Mouse (Mus musculus): ENCODE data around the gene Cnot4. TPM values are rescaled to one million over a fixed set of nuclear protein-coding genes. Genes with fewer than 3 reads are reported as not detected.
"Not testable (repeated sequence)": the region's sequence is repeated elsewhere in the genome, so short reads cannot be mapped to it uniquely, and the experiment has no call there.

Cnot4 gene
- 18.7 and 20.8 TPM in 2 replicates for polyA plus RNA-seq (2014; fragmentation: Nextera tagmentation; extraction: Ambion mirVana)

DNA sequence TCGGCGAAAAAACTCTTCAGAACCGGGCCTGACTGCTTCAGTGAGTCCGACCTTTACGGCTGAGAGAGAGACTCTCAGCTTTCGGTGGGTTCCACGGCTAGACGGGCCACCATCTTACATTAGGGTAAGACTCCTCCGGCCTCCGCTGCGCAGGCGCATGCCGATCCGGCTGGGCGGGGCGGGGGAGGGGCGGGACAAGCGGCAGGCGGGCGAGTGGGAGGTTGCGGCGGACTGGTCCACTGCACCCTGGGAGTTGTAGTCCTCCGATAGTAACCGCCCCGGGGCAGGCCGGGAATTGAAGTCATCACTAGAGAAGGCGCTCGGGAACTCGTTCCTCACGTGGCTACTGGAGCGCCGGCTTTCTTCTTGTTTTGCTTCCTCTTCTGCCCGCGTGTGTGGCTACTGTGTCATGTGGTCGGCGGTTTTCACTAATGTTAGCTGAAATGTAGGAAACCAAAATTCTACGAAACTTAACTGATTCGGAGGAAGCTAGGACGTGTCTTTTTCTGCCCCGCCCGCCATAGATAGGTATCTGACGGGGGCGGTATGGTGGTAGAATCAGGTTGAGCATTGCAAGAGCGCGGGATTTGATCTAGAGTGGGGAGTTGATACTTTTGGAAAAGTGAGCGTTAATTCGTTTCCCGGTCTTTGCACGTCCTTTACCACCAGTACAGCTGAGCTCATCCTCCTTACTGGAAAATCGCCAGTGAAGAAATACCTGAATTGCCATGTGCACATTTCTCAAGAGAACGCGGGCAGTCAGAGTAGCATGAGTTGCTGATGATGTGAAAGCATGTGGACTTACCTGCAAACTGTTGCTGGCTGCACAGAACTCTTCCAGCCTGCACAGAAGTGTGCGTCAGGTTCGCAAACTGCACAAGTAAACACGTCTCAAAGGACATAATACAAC lies at the start of gene Cnot4:
TSS of gene Cnot4 (minus strand) at position 146 of the 910 bp plus-strand sequence.
- H3K4me3 ChIP-seq (ENCODE audit: control insufficient read depth in 1 of 2, insufficient read depth in 1 of 2, low read depth in 1 of 2, low read length in 2 of 2) = peak within 1 kb of the TSS; percentile 88 to 100
- H3K27ac ChIP-seq (replicated peaks in 1 of 2; ENCODE audit: control insufficient read depth in 1 of 2, insufficient read depth in 1 of 2, low read depth in 2 of 2, low read length in 2 of 2) = peak within 1 kb of the TSS; percentile 89 to 99
- peaks cover 0 to 12% of the 10 kb centered on the region in 2 experiments; a peak in 3 of 4 replicates for H3K4me1 ChIP-seq (ENCODE audit: control insufficient read depth in 2 of 2, insufficient read depth in 2 of 2, low read length in 2 of 2)
- under 1% methylated on average over 55 of the region's 55 CpGs for WGBS
- peak within 1 kb of the TSS; percentile 95 for H3K4me2 ChIP-seq (ENCODE audit: low read length)
- peak within 1 kb of the TSS; percentile 88 for H3K9ac ChIP-seq (ENCODE audit: low read length)
- H3K27me3 ChIP-seq (ENCODE audit: control insufficient read depth, insufficient read depth, low read length) = no peaks in the 10 kb centered on the region
- no peaks in the 10 kb centered on the region for H3K36me3 ChIP-seq (ENCODE audit: control insufficient read depth, insufficient read depth, low read length)
- peak; percentile 99 for ATAC-seq (ENCODE audit: insufficient number of reproducible peaks, insufficient read depth, low FRiP score, low read depth)
- H3K9me3 ChIP-seq (ENCODE audit: control insufficient read depth, low read length) = no peaks in the 10 kb centered on the region

DNA sequence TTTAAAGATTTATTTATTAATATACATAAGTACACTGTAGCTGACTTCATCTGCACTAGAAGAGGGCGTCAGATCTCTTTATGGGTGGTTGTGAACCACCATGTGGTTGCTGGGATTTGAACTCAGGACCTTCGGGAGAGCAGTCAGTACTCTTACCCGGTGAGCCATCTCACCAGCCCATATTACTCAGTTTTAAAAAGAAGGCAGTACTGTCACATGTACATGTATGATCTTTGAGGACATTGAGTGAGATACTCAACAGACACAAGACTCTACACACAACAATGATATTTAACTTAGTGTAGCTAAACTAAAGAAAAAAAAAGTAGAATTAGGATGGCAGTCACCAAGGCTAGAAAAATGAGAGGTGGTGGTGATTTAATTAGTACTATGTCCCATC lies 45.8 kb upstream of the Cnot4 start:
- peaks cover 2 to 17% of the 10 kb centered on the region in 2 experiments; a peak in 2 of 4 replicates for H3K4me1 ChIP-seq (ENCODE audit: control insufficient read depth in 2 of 2, insufficient read depth in 2 of 2, low read length in 2 of 2)
- H3K27me3 ChIP-seq (ENCODE audit: control insufficient read depth, insufficient read depth, low read length); H3K9me3 ChIP-seq (ENCODE audit: control insufficient read depth, low read length); H3K4me2 ChIP-seq (ENCODE audit: low read length); H3K9ac ChIP-seq (ENCODE audit: low read length); ATAC-seq (ENCODE audit: insufficient number of reproducible peaks, insufficient read depth, low FRiP score, low read depth); H3K36me3 ChIP-seq (ENCODE audit: control insufficient read depth, insufficient read depth, low read length); H3K27ac ChIP-seq (replicated peaks in 1 of 2; ENCODE audit: control insufficient read depth in 1 of 2, insufficient read depth in 1 of 2, low read depth in 2 of 2, low read length in 2 of 2); H3K4me3 ChIP-seq (ENCODE audit: control insufficient read depth in 1 of 2, insufficient read depth in 1 of 2, low read depth in 1 of 2, low read length in 2 of 2): not testable (repeated sequence)
- 96% methylated on average over 3 of the region's 3 CpGs for WGBS

DNA sequence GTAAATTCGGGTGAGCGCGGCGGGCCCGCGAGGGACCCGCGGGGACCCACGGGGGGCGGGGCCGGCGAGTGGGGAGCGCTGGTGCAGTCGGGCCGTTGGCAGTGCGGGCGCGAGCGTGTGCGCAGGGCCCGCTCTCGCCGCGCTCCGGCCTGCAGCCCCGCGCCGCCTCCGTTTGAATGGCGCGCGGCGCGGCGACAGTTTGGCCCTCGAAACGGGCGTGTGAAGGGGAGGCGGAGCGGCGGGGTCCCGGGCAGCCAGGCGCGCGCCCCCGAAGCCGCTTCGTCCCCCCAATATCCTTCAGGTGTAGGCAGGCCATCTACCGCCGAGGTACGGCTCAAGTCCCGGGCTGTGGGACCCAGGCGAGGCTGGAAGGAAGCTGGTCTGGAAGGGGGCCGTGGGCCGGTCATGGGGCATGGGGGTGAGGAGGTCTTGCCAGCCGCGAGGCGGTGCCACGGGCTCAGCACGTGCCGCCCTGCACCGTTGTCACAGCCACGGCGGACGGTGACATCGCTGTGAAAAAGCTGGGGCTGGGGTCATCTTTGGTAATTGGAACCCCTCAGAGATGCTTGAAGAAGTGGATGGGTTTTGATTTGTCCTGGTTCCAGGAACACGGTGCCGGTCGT lies 44.2 kb upstream of the Cnot4 start:
- Histone ChIP-seq H3K27me3 (ENCODE audit: control insufficient read depth, insufficient read depth, low read length) (no peaks in the 10 kb centered on the region), H3K9ac (ENCODE audit: low read length) (peak overlapping the region; percentile 89), H3K9me3 (ENCODE audit: control insufficient read depth, low read length) (no peaks in the 10 kb centered on the region), H3K36me3 (ENCODE audit: control insufficient read depth, insufficient read depth, low read length) (no peaks in the 10 kb centered on the region), H3K4me1 (ENCODE audit: control insufficient read depth in 2 of 2, insufficient read depth in 2 of 2, low read length in 2 of 2) (peaks cover 2 to 17% of the 10 kb centered on the region in 2 experiments; a peak in 2 of 4 replicates), H3K27ac (replicated peaks in 1 of 2; ENCODE audit: control insufficient read depth in 1 of 2, insufficient read depth in 1 of 2, low read depth in 2 of 2, low read length in 2 of 2) (peak overlapping the region; percentile 97 to 99), H3K4me2 (ENCODE audit: low read length) (peak overlapping the region; percentile 86), H3K4me3 (ENCODE audit: control insufficient read depth in 1 of 2, insufficient read depth in 1 of 2, low read depth in 1 of 2, low read length in 2 of 2) (peak overlapping the region; percentile 77 to 97)
- peak; percentile 69 for ATAC-seq (ENCODE audit: insufficient number of reproducible peaks, insufficient read depth, low FRiP score, low read depth)
- WGBS = 0% methylated on average over 67 of the region's 69 CpGs

DNA sequence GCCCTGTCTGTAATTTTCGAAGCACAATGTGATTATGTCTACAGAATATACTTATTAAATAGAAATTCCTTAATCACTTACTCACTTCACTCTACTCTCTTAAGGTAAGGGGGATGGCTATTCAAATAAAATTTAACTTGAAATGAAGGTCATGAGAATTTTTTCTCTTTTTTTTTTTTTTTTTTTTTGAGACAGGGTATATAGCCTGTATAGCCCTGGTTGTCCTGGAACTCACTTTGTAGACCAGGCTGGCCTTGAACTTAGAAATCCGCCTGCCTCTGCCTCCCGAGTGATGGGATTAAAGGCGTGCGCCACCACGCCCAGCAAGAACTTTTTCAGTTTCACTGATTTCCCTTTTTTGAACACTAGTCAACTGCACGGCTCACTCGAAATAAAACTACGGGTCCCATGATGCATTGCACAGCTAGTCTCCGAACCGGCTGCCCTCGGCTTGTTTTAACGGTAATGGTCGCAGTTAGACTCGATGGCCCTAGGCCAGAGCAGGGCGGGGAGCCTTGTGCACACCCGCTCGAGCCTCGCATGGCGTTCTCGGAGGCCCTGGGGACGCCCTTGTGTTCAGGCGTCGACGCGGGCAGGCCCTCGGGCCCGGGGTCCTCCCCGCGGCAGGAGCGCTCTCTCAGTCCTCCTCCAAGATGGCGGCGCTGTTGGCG lies 43.6 kb upstream of the Cnot4 start, which contains the start of gene Nup205:
TSS of gene Nup205 (plus strand) at position 443 of the 671 bp plus-strand sequence.
- H3K4me3 ChIP-seq (ENCODE audit: control insufficient read depth in 1 of 2, insufficient read depth in 1 of 2, low read depth in 1 of 2, low read length in 2 of 2) = peak within 1 kb of the TSS; percentile 77 to 97
- H3K9ac ChIP-seq (ENCODE audit: low read length) = peak within 1 kb of the TSS; percentile 89
- no peaks in the 10 kb centered on the region for H3K36me3 ChIP-seq (ENCODE audit: control insufficient read depth, insufficient read depth, low read length)
- no peaks in the 10 kb centered on the region for H3K9me3 ChIP-seq (ENCODE audit: control insufficient read depth, low read length)
- 3% methylated on average over 34 of the region's 34 CpGs for WGBS
- H3K27ac ChIP-seq (replicated peaks in 1 of 2; ENCODE audit: control insufficient read depth in 1 of 2, insufficient read depth in 1 of 2, low read depth in 2 of 2, low read length in 2 of 2) = peak within 1 kb of the TSS; percentile 97 to 99
- no peaks in the 10 kb centered on the region for H3K27me3 ChIP-seq (ENCODE audit: control insufficient read depth, insufficient read depth, low read length)
- peak within 1 kb of the TSS; percentile 86 for H3K4me2 ChIP-seq (ENCODE audit: low read length)
- peak; percentile 94 for ATAC-seq (ENCODE audit: insufficient number of reproducible peaks, insufficient read depth, low FRiP score, low read depth)
- H3K4me1 ChIP-seq (ENCODE audit: control insufficient read depth in 2 of 2, insufficient read depth in 2 of 2, low read length in 2 of 2) = peaks cover 2 to 13% of the 10 kb centered on the region in 2 experiments; a peak in 2 of 4 replicates

DNA sequence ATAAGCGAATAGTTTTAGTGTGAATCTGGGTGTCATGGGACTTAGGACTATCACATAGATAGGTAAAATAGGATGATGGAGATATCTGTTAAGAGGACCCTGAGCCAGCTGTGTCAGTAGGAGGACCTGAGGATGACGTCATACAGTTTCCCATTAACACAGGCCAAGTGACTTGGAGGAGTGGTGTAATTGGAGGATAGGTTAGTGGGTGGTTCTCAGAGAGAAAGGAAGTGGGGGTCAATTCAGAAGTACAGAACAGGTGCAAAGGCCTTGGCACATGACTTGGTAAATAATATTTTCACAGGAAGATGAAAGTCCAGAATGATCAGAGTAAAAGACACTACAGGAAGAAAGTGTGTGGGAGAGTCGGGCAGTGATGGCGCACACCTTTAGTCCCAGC lies 39.7 kb upstream of the Cnot4 start:
- WGBS = 82% methylated on average over 4 of the region's 4 CpGs
- no peak overlapping the region for H3K27ac ChIP-seq (replicated peaks in 1 of 2; ENCODE audit: control insufficient read depth in 1 of 2, insufficient read depth in 1 of 2, low read depth in 2 of 2, low read length in 2 of 2)
- no peak for ATAC-seq (ENCODE audit: insufficient number of reproducible peaks, insufficient read depth, low FRiP score, low read depth)

DNA sequence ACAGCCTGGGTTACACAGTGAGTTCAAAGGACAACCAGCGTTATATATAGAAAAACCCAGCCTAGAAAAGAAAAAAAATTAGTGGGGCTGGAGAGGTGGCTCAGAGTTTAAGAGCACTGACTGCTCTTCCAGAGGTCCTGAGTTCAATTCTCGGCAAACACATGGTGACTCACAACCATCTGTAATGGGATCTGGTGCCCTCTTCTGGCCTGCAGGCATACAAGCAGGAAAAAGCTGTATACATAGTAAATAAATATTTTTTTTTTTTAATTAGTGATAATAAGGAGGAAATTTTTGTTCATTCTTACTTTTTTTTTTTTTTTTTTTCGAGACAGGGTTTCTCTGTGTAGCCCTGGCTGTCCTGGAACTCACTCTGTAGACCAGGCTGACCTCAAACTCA lies 38.5 kb upstream of the Cnot4 start:
- H3K4me1 ChIP-seq (ENCODE audit: control insufficient read depth in 2 of 2, insufficient read depth in 2 of 2, low read length in 2 of 2); H3K27me3 ChIP-seq (ENCODE audit: control insufficient read depth, insufficient read depth, low read length); H3K27ac ChIP-seq (replicated peaks in 1 of 2; ENCODE audit: control insufficient read depth in 1 of 2, insufficient read depth in 1 of 2, low read depth in 2 of 2, low read length in 2 of 2); H3K4me3 ChIP-seq (ENCODE audit: control insufficient read depth in 1 of 2, insufficient read depth in 1 of 2, low read depth in 1 of 2, low read length in 2 of 2); H3K36me3 ChIP-seq (ENCODE audit: control insufficient read depth, insufficient read depth, low read length); H3K4me2 ChIP-seq (ENCODE audit: low read length); H3K9ac ChIP-seq (ENCODE audit: low read length); ATAC-seq (ENCODE audit: insufficient number of reproducible peaks, insufficient read depth, low FRiP score, low read depth); H3K9me3 ChIP-seq (ENCODE audit: control insufficient read depth, low read length): not testable (repeated sequence)
- WGBS = 59% methylated on average over 3 of the region's 3 CpGs

More for the DNA sequence above, 39.7 kb upstream of the Cnot4 start:
- Histone ChIP-seq H3K9ac (ENCODE audit: low read length) (no peak overlapping the region), H3K36me3 (ENCODE audit: control insufficient read depth, insufficient read depth, low read length) (no peaks in the 10 kb centered on the region), H3K4me1 (ENCODE audit: control insufficient read depth in 2 of 2, insufficient read depth in 2 of 2, low read length in 2 of 2) (peaks cover 0 to 1% of the 10 kb centered on the region in 2 experiments; a peak in 1 of 4 replicates), H3K4me3 (ENCODE audit: control insufficient read depth in 1 of 2, insufficient read depth in 1 of 2, low read depth in 1 of 2, low read length in 2 of 2) (no peak overlapping the region), H3K27me3 (ENCODE audit: control insufficient read depth, insufficient read depth, low read length) (no peaks in the 10 kb centered on the region), H3K4me2 (ENCODE audit: low read length) (no peak overlapping the region), H3K9me3 (ENCODE audit: control insufficient read depth, low read length) (no peaks in the 10 kb centered on the region)

DNA sequence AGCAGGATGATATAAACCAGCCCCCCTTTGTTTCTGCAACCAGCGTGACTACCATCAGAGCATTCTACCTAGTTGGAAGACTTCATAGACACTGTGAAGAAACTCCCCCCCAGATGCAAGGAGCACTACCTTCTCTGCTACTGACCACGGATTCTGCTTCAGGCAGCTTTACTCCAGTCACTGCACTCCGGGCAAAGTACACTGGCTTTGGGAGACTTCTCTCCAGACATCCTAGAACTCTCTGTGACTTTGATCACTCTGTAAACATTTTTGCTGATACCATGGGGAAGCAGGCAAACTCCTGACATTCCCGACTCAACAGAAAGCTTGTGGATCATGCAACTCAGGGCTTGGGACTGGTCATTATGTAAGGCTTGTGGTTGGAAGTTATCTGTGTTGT lies 35.7 kb upstream of the Cnot4 start:
- Histone ChIP-seq H3K4me3 (ENCODE audit: control insufficient read depth in 1 of 2, insufficient read depth in 1 of 2, low read depth in 1 of 2, low read length in 2 of 2) (no peak overlapping the region), H3K9me3 (ENCODE audit: control insufficient read depth, low read length) (no peaks in the 10 kb centered on the region), H3K27me3 (ENCODE audit: control insufficient read depth, insufficient read depth, low read length) (no peaks in the 10 kb centered on the region), H3K27ac (replicated peaks in 1 of 2; ENCODE audit: control insufficient read depth in 1 of 2, insufficient read depth in 1 of 2, low read depth in 2 of 2, low read length in 2 of 2) (no peak overlapping the region), H3K9ac (ENCODE audit: low read length) (no peak overlapping the region), H3K4me2 (ENCODE audit: low read length) (no peak overlapping the region), H3K36me3 (ENCODE audit: control insufficient read depth, insufficient read depth, low read length) (no peaks in the 10 kb centered on the region), H3K4me1 (ENCODE audit: control insufficient read depth in 2 of 2, insufficient read depth in 2 of 2, low read length in 2 of 2) (no peaks in the 10 kb centered on the region)
- ATAC-seq (ENCODE audit: insufficient number of reproducible peaks, insufficient read depth, low FRiP score, low read depth) = no peak
- WGBS = 46% methylated on average over 4 of the region's 4 CpGs

Data from heart, embryonic 14.5 days (tissue).